In genomic region chr19:12573266-12574011, GRCm38 (mm10) we compare ENCODE assay signal across 8 mouse cellular contexts. TPM values are rescaled to one million over a fixed set of nuclear protein-coding genes. Genes with fewer than 3 reads are reported as not detected.
DNase-seq lines count a peak whose midpoint lies in the region; ATAC-seq and TF ChIP-seq lines count a peak whose summit lies in the region.

No protein-coding gene starts in this region.

- peak overlapping the region; percentile 50 for H3K4me3 ChIP-seq in forebrain, embryonic 10.5 days
- H3K4me3 ChIP-seq in heart, embryonic 15.5 days, result peak overlapping the region; percentile 56
- H3K4me3 ChIP-seq in liver, embryonic 14.5 days (ENCODE audit: insufficient read depth in 1 of 2, low read depth in 2 of 2, low read length in 2 of 2), result peak overlapping the region; percentile 74 to 100
- peak overlapping the region; percentile 43 for H3K4me3 ChIP-seq in stomach, embryonic 15.5 days (replicated peaks)

- 10% methylated on average over 14 of the region's 14 CpGs for WGBS in forebrain, embryonic 10.5 days
- 4% methylated on average over 14 of the region's 14 CpGs for WGBS in heart, embryonic 15.5 days
- WGBS in liver, embryonic 14.5 days (ENCODE audit: insufficient replicate concordance), result 2% methylated on average over 14 of the region's 14 CpGs
- 6% methylated on average over 14 of the region's 14 CpGs for WGBS in stomach, embryonic 15.5 days

- peaks cover 19% of the 10 kb centered on the region for H3K4me1 ChIP-seq in forebrain, embryonic 10.5 days
- peaks cover 12% of the 10 kb centered on the region for H3K4me1 ChIP-seq in heart, embryonic 15.5 days (replicated peaks)
- H3K4me1 ChIP-seq in liver, embryonic 14.5 days (replicated peaks; ENCODE audit: control insufficient read depth in 2 of 2, insufficient read depth in 2 of 2, low read length in 1 of 2), result peaks cover 13 to 26% of the 10 kb centered on the region in 2 experiments
- H3K4me1 ChIP-seq in stomach, embryonic 15.5 days, result peaks cover 6% of the 10 kb centered on the region

- no peaks in the 10 kb centered on the region for H3K9me3 ChIP-seq in forebrain, embryonic 10.5 days
- H3K9me3 ChIP-seq in heart, embryonic 15.5 days (replicated peaks), result no peaks in the 10 kb centered on the region
- no peaks in the 10 kb centered on the region for H3K9me3 ChIP-seq in liver, embryonic 14.5 days (ENCODE audit: control insufficient read depth, low read length)
- no peaks in the 10 kb centered on the region for H3K9me3 ChIP-seq in stomach, embryonic 15.5 days

- TF ChIP-seq EP300 in liver, embryonic 14.5 days (IDR thresholded peaks at IDR 0.05; ENCODE audit: low read depth), result no peak

- H3K4me2 ChIP-seq in heart, embryonic 15.5 days, result peak overlapping the region; percentile 81
- H3K4me2 ChIP-seq in liver, embryonic 14.5 days (ENCODE audit: low read depth), result peak overlapping the region; percentile 75
- peak overlapping the region; percentile 71 for H3K4me2 ChIP-seq in stomach, embryonic 15.5 days

- H3K36me3 ChIP-seq in forebrain, embryonic 10.5 days (replicated peaks), result peaks cover 15% of the 10 kb centered on the region
- H3K36me3 ChIP-seq in heart, embryonic 15.5 days, result peaks cover 4% of the 10 kb centered on the region
- H3K36me3 ChIP-seq in liver, embryonic 14.5 days (replicated peaks; ENCODE audit: control insufficient read depth, insufficient read depth, low read depth), result peaks cover 16% of the 10 kb centered on the region
- no peaks in the 10 kb centered on the region for H3K36me3 ChIP-seq in stomach, embryonic 15.5 days

- H3K9ac ChIP-seq in heart, embryonic 15.5 days, result peak overlapping the region; percentile 50
- H3K9ac ChIP-seq in liver, embryonic 14.5 days (replicated peaks), result peak overlapping the region; percentile 86
- peak overlapping the region; percentile 22; the same call in 1 of the 2 replicates for H3K9ac ChIP-seq in stomach, embryonic 15.5 days

- no peaks in the 10 kb centered on the region for H3K27me3 ChIP-seq in forebrain, embryonic 10.5 days (ENCODE audit: poor library complexity, severe bottlenecking)
- no peaks in the 10 kb centered on the region for H3K27me3 ChIP-seq in heart, embryonic 15.5 days
- H3K27me3 ChIP-seq in liver, embryonic 14.5 days (ENCODE audit: control insufficient read depth, insufficient read depth, low read length), result no peaks in the 10 kb centered on the region
- H3K27me3 ChIP-seq in stomach, embryonic 15.5 days (replicated peaks), result no peaks in the 10 kb centered on the region

- DNase-seq in B cell, adult 2 months, result peak; percentile 83 to 86
- DNase-seq in adrenal gland, postnatal 4 days (ENCODE audit: low spot score in 2 of 2), result peak; percentile 38 to 70
- peak; percentile 82 for DNase-seq in forebrain, embryonic 10.5 days (ENCODE audit: extremely low spot score, low spot score)
- peak; percentile 91 for DNase-seq in kidney, postnatal 14 days
- peak; percentile 91 to 95 (median 95) for DNase-seq in liver, embryonic 14.5 days (ENCODE audit: low read depth in 3 of 3, low spot score in 3 of 3)
- DNase-seq in neural tube, embryonic 10.5 days (ENCODE audit: extremely low spot score, low spot score), result peak; percentile 72

- no peak for TF ChIP-seq CTCF in liver, embryonic 14.5 days (IDR thresholded peaks at IDR 0.05; ENCODE audit: low read depth)

- peak overlapping the region; percentile 74 for H3K27ac ChIP-seq in forebrain, embryonic 10.5 days
- peak overlapping the region; percentile 81 for H3K27ac ChIP-seq in heart, embryonic 15.5 days
- H3K27ac ChIP-seq in liver, embryonic 14.5 days, result peak overlapping the region; percentile 60
- H3K27ac ChIP-seq in stomach, embryonic 15.5 days, result peak overlapping the region; percentile 82

- ATAC-seq in heart, embryonic 15.5 days (replicated peaks; ENCODE audit: insufficient number of reproducible peaks, insufficient read depth, low FRiP score, low read depth), result peak; percentile 97
- ATAC-seq in liver, embryonic 14.5 days (ENCODE audit: insufficient read depth), result peak; percentile 100
- peak; percentile 99 for ATAC-seq in stomach, embryonic 15.5 days (ENCODE audit: insufficient read depth, low FRiP score, low read depth)

RNA-seq across cellular contexts. Expression of gene Gm4952, which starts 26.3 kb away (rescaled TPM):
- 10 to 100 TPM in 1 of 2 experiments, under 1 TPM in 1; 0.31 to 14.1 TPM for total RNA-seq in adrenal gland, postnatal 4 days (2021)
- polyA plus RNA-seq in forebrain, embryonic 10.5 days (2016; fragmentation: Nextera tagmentation; extraction: Ambion mirVana), result not detected in 2 replicates
- 0.10 and 0.15 TPM in 2 replicates for polyA plus RNA-seq in heart, embryonic 15.5 days (2015; fragmentation: Nextera tagmentation; extraction: Ambion mirVana)
- polyA plus RNA-seq in liver, embryonic 14.5 days (2012; rRNA removed), result 1.5 and 1.9 TPM in 2 replicates
- polyA plus RNA-seq in liver, embryonic 14.5 days (2014; fragmentation: Nextera tagmentation; extraction: Ambion mirVana), result 4.2 and 4.3 TPM in 2 replicates
- polyA plus RNA-seq in stomach, embryonic 15.5 days (2015; fragmentation: Nextera tagmentation; extraction: Ambion mirVana), result 0.32 and 0.43 TPM in 2 replicates

RNA-seq across cellular contexts. Expression of gene Fam111a, which starts 27.9 kb away (rescaled TPM):
- total RNA-seq in adrenal gland, postnatal 4 days (2021), result 10 to 100 TPM; 13.3 to 16.9 TPM
- 21.0 and 22.0 TPM in 2 replicates for polyA plus RNA-seq in forebrain, embryonic 10.5 days (2016; fragmentation: Nextera tagmentation; extraction: Ambion mirVana)
- 16.6 and 17.3 TPM in 2 replicates for polyA plus RNA-seq in heart, embryonic 15.5 days (2015; fragmentation: Nextera tagmentation; extraction: Ambion mirVana)
- polyA plus RNA-seq in liver, embryonic 14.5 days (2012; rRNA removed), result 9.2 and 17.9 TPM in 2 replicates
- 30.3 and 31.5 TPM in 2 replicates for polyA plus RNA-seq in liver, embryonic 14.5 days (2014; fragmentation: Nextera tagmentation; extraction: Ambion mirVana)
- polyA plus RNA-seq in stomach, embryonic 15.5 days (2015; fragmentation: Nextera tagmentation; extraction: Ambion mirVana), result 20.5 and 21.1 TPM in 2 replicates

RNA-seq across cellular contexts. Expression of gene Glyat, which starts 59.7 kb away (rescaled TPM):
- 1 to 10 TPM; 1.7 to 6.2 TPM for total RNA-seq in adrenal gland, postnatal 4 days (2021)
- polyA plus RNA-seq in forebrain, embryonic 10.5 days (2016; fragmentation: Nextera tagmentation; extraction: Ambion mirVana), result not detected in 2 replicates
- not detected in 2 replicates for polyA plus RNA-seq in heart, embryonic 15.5 days (2015; fragmentation: Nextera tagmentation; extraction: Ambion mirVana)
- 0.15 and 0.19 TPM in 2 replicates for polyA plus RNA-seq in liver, embryonic 14.5 days (2012; rRNA removed)
- 0.38 and 0.48 TPM in 2 replicates for polyA plus RNA-seq in liver, embryonic 14.5 days (2014; fragmentation: Nextera tagmentation; extraction: Ambion mirVana)
- not detected in 2 replicates for polyA plus RNA-seq in stomach, embryonic 15.5 days (2015; fragmentation: Nextera tagmentation; extraction: Ambion mirVana)

Comparison
In these comparisons a context has a peak if more than half of its experiments do, and no peak if none do; other contexts are left out.
1. Peak in every context shown above with its lines: DNase-seq, ATAC-seq, H3K4me3 ChIP-seq and H3K27ac ChIP-seq.
2. H3K9ac ChIP-seq: peak in every context shown above with its lines; median percentile 86 in liver, embryonic 14.5 days; 50 in heart, embryonic 15.5 days; 22 in stomach, embryonic 15.5 days.